In genomic region chr15:94628830-94629601, GRCm38 (mm10) we compare ENCODE assay signal across 9 mouse cellular contexts. TPM values are rescaled to one million over a fixed set of nuclear protein-coding genes. Genes with fewer than 3 reads are reported as not detected.
DNase-seq lines count a peak whose midpoint lies in the region; ATAC-seq and TF ChIP-seq lines count a peak whose summit lies in the region.
"Had no signal": no experiment of that assay in that cellular context is flagged by ENCODE, and none has a peak within 500 bp of the region (broad histone marks: within the 10 kb centered on the region; RNA-seq: fewer than 3 reads in every experiment).

TSS of gene Tmem117 (plus strand) at chr15:94629232.

- no peak for TF ChIP-seq CTCF in E14TG2a.4 (conservative IDR thresholded peaks at IDR 0.05; ENCODE audit: low read length)
- TF ChIP-seq CTCF in embryonic fibroblast, embryonic 13.5 days (IDR thresholded peaks at IDR 0.05; ENCODE audit: borderline replicate concordance, insufficient read depth, low read length) = no peak

- H3K4me3 ChIP-seq in E14TG2a.4 (replicated peaks; ENCODE audit: low read length) = peak within 1 kb of the TSS; percentile 82
- peak within 1 kb of the TSS; percentile 39 for H3K4me3 ChIP-seq in embryonic fibroblast, embryonic 13.5 days (ENCODE audit: insufficient read depth, low read length)
- H3K4me3 ChIP-seq in heart, embryonic 15.5 days = peak within 1 kb of the TSS; percentile 67
- H3K4me3 ChIP-seq: erythroblast, embryonic 14.5 days had no signal

- no peaks in the 10 kb centered on the region for H3K9me3 ChIP-seq in E14TG2a.4 (ENCODE audit: low read length)
- H3K9me3 ChIP-seq in heart, embryonic 15.5 days (replicated peaks) = no peaks in the 10 kb centered on the region

- peaks cover 47% of the 10 kb centered on the region for H3K27me3 ChIP-seq in E14TG2a.4 (ENCODE audit: insufficient read depth, low read length)
- peaks cover 20% of the 10 kb centered on the region for H3K27me3 ChIP-seq in heart, embryonic 15.5 days

- DNase-seq in adrenal gland, postnatal 25 days = peak; percentile 52
- peak; percentile 72 for DNase-seq in kidney, postnatal 10 days
- DNase-seq in lung, postnatal 14 days = peak; percentile 29
- DNase-seq in skeletal muscle tissue, adult 2 months (ENCODE audit: low read depth, low spot score) = peak; percentile 27
- DNase-seq in adipocyte (ENCODE audit: low spot score) = no peak

- WGBS in heart, embryonic 15.5 days = 1% methylated on average over 85 of the region's 96 CpGs

- H3K27ac ChIP-seq in embryonic fibroblast, embryonic 13.5 days (ENCODE audit: insufficient read depth, low read length) = no peak within 1 kb of the TSS
- no peak within 1 kb of the TSS for H3K27ac ChIP-seq in heart, embryonic 15.5 days

- peak within 1 kb of the TSS; percentile 99 for H3K4me2 ChIP-seq in heart, embryonic 15.5 days

- no peaks in the 10 kb centered on the region for H3K36me3 ChIP-seq in E14TG2a.4 (ENCODE audit: insufficient read depth, low read length)
- no peaks in the 10 kb centered on the region for H3K36me3 ChIP-seq in heart, embryonic 15.5 days

- no peaks in the 10 kb centered on the region for H3K4me1 ChIP-seq in E14TG2a.4 (replicated peaks; ENCODE audit: low read depth, low read length)
- H3K4me1 ChIP-seq in embryonic fibroblast, embryonic 13.5 days (ENCODE audit: control insufficient read depth, insufficient read depth, low read length) = no peaks in the 10 kb centered on the region
- peaks cover 6% of the 10 kb centered on the region; the same call in 1 of the 2 replicates for H3K4me1 ChIP-seq in heart, embryonic 15.5 days (replicated peaks)

- no peak for TF ChIP-seq POLR2A in embryonic fibroblast, embryonic 13.5 days (IDR thresholded peaks at IDR 0.05; ENCODE audit: low read depth, low read length)

- H3K9ac ChIP-seq in heart, embryonic 15.5 days = peak within 1 kb of the TSS; percentile 74

- peak; percentile 70 for ATAC-seq in heart, embryonic 15.5 days (replicated peaks; ENCODE audit: insufficient number of reproducible peaks, insufficient read depth, low FRiP score, low read depth)

RNA-seq across cellular contexts. Expression of gene Tmem117, which starts in this region (rescaled TPM):
- 4.7 and 4.9 TPM in 2 replicates for total RNA-seq in adrenal gland, postnatal 25 days (2021)
- polyA plus RNA-seq in embryonic fibroblast, embryonic 13.5 days (2011; ENCODE audit: insufficient read length, low read depth, missing spikeins) = 2.0 and 2.7 TPM in 2 replicates
- 2.0 TPM in 2 replicates for polyA plus RNA-seq in heart, embryonic 15.5 days (2015; fragmentation: Nextera tagmentation; extraction: Ambion mirVana)
- polyA plus RNA-seq: erythroblast, embryonic 14.5 days had no signal
